Mouse (Mus musculus) thymus, postnatal 25 days (tissue): ENCODE results near the gene Cul9.
"Not testable (repeated sequence)": the region's sequence is repeated elsewhere in the genome, so short reads cannot be mapped to it uniquely, and the experiment has no call there.

Source experiments
- DNase-seq: peaks from one replicate; pipeline ENCODE4 v3.0.0; 2022

Cul9 gene

GRCm38 (mm10) chr17:46496623-46497434 is 49.4 kb downstream of the Cul9 start, which contains the start of gene Dnph1:
Dnph1 (plus strand) TSS chr17:46496711.
- DNase-seq: peak; percentile 70

GRCm38 (mm10) chr17:46496081-46496480 is 50.1 kb downstream of the Cul9 start:
- DNase-seq: not testable (repeated sequence)

- DNase-seq: no peak
Observed at GRCm38 (mm10) chr17:46495486-46495885, 50.7 kb downstream of the Cul9 start.

- no peak for DNase-seq
Observed at GRCm38 (mm10) chr17:46487431-46487830, 58.8 kb downstream of the Cul9 start, which contains the start of gene Ttbk1. Ttbk1 (minus strand) TSS chr17:46487675.

GRCm38 (mm10) chr17:46486995-46487394 is 59.2 kb downstream of the Cul9 start:
- DNase-seq: no peak

GRCm38 (mm10) chr17:46484461-46484875 is 61.7 kb downstream of the Cul9 start:
- DNase-seq: no peak

- DNase-seq: no peak
Observed at GRCm38 (mm10) chr17:46484021-46484431, 62.2 kb downstream of the Cul9 start.

- DNase-seq: no peak
Observed at GRCm38 (mm10) chr17:46483561-46484001, 62.6 kb downstream of the Cul9 start.

GRCm38 (mm10) chr17:46477286-46477685 is 68.9 kb downstream of the Cul9 start:
- no peak for DNase-seq

- peak; percentile 58 for DNase-seq
Observed at GRCm38 (mm10) chr17:46476601-46477000, 69.6 kb downstream of the Cul9 start.

GRCm38 (mm10) chr17:46467830-46468229 is 78.4 kb downstream of the Cul9 start:
- DNase-seq: no peak

- no peak for DNase-seq
Observed at GRCm38 (mm10) chr17:46462226-46462625, 84.0 kb downstream of the Cul9 start.

- no peak for DNase-seq
Observed at GRCm38 (mm10) chr17:46461347-46461746, 84.8 kb downstream of the Cul9 start.

GRCm38 (mm10) chr17:46460673-46461072 is 85.5 kb downstream of the Cul9 start:
- peak; percentile 35 for DNase-seq

GRCm38 (mm10) chr17:46458439-46458838 is 87.7 kb downstream of the Cul9 start:
- no peak for DNase-seq

GRCm38 (mm10) chr17:46457791-46458190 is 88.4 kb downstream of the Cul9 start:
- DNase-seq: peak; percentile 59

- DNase-seq: peak; percentile 26
Observed at GRCm38 (mm10) chr17:46455110-46455691, 91.0 kb downstream of the Cul9 start.

- no peak for DNase-seq
Observed at GRCm38 (mm10) chr17:46454539-46454938, 91.6 kb downstream of the Cul9 start.

- DNase-seq: no peak
Observed at GRCm38 (mm10) chr17:46453970-46454411, 92.2 kb downstream of the Cul9 start.

- no peak for DNase-seq
Observed at GRCm38 (mm10) chr17:46453302-46453948, 92.8 kb downstream of the Cul9 start.

GRCm38 (mm10) chr17:46452683-46453082 is 93.5 kb downstream of the Cul9 start:
- no peak for DNase-seq
